Mouse (Mus musculus): ENCODE results near the gene N4bp2l1.

N4bp2l1 gene

GRCm38 (mm10) chr5:150583181-150583580 lies 13.8 kb downstream of the N4bp2l1 start:
- ChIA-PET CTCF (no interaction called here), POLR2A (interaction anchor here in 3 of 4 experiments (0.7 to 1.5 kb wide), 5 partner anchors 11 to 24 kb away, joined by 3 to 4 read pairs (median 4); no protein-coding TSS in a partner anchor)

- POLR2A ChIA-PET, result interaction anchor here in 1 of 4 experiments (1.0 kb wide), 1 partner anchor 84 kb away, joined by 5 read pairs; no protein-coding TSS in a partner anchor
These were observed 15.8 kb downstream of the N4bp2l1 start for GRCm38 (mm10) chr5:150581180-150581579.

GRCm38 (mm10) chr5:150578613-150579171 lies 18.3 kb downstream of the N4bp2l1 start:
- CTCF ChIA-PET, result no interaction called here
- POLR2A ChIA-PET, result interaction anchor here in 1 of 4 experiments (0.9 to 1.6 kb wide), 2 partner anchors 17 to 22 kb away, joined by 3 to 4 read pairs; no protein-coding TSS in a partner anchor

More at GRCm38 (mm10) chr5:150581180-150581579, 15.8 kb downstream of the N4bp2l1 start:
- CTCF ChIA-PET, result no interaction called here

DNA sequence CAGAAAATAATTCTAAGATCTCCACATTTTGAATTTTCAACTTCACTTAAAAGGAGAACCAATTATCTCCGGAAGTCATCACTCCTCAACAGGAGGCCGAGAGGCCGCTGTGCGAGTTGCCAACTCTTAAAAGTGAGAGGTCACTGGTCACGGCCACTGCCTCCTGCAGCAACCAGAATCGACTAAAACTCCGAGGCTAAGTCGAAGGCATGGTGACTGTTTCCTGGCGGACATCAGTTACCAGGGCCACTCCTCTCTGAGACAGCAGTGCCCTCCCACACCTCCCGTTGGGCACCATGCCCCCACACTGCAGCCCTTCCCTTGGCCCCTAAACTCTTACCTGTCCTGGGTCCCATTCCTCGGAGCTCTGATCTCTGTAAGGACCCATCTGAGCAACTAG lies 20.2 kb downstream of the N4bp2l1 start:
- POLR2A ChIA-PET, result interaction anchor here in 2 of 4 experiments (1.0 to 1.7 kb wide), 5 partner anchors 9 to 21 kb away, joined by 3 to 8 read pairs (median 3); no protein-coding TSS in a partner anchor
- CTCF ChIA-PET, result no interaction called here

- CTCF ChIA-PET, result interaction anchor here in 1 of 4 experiments (0.5 kb wide), 1 partner anchor 128 kb away, joined by 3 read pairs; no protein-coding TSS in a partner anchor
- POLR2A ChIA-PET, result interaction anchor here in 1 of 4 experiments (0.8 to 1.3 kb wide), 2 partner anchors 9 to 52 kb away, joined by 4 to 5 read pairs; partner anchors contain the start of gene Brca2
These were observed 22.1 kb downstream of the N4bp2l1 start for GRCm38 (mm10) chr5:150574885-150575284.

GRCm38 (mm10) chr5:150574403-150574802 lies 22.6 kb downstream of the N4bp2l1 start:
- CTCF ChIA-PET, result interaction anchor here in 1 of 4 experiments (0.5 kb wide), 1 partner anchor 129 kb away, joined by 3 read pairs; no protein-coding TSS in a partner anchor
- POLR2A ChIA-PET, result interaction anchor here in 1 of 4 experiments (0.8 to 1.3 kb wide), 2 partner anchors 8 to 51 kb away, joined by 4 to 5 read pairs; partner anchors contain the start of gene Brca2

DNA sequence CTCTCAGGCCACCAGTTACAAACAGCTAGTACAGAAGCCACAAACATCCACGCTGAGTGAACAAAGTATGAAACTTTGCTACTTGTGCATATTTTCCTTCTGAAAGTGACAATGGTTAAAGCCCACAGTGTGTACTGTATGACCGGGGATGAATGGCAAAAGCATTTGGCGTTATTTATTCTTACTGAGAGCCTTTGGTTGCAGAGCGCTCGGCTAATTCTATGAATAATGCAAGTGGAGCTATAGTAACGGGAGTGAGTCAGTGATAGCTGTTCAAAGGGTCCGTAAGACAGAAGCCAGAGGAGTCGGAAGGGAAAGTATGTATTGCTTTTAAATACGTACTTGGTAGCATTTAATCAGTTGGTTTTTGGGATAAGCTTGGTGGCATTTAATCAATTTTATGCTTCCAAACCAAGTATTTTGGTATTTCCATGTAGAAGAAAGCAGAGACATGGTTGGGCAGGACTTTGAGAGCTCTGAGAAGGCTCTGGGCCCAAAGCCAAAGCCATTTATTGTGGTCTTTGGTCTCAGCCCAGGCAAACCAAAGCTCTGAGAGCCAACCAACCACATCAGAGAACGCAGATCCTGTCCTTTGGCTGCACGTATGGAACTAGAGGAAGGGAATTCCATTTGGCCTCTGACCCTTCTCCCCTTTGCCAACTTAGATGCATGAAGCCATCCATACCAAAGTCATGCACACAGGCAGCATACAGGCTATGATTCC lies 26.3 kb downstream of the N4bp2l1 start:
- POLR2A ChIA-PET, result interaction anchor here in 1 of 4 experiments (0.9 to 2.0 kb wide), 2 partner anchors 17 to 48 kb away, joined by 3 to 6 read pairs; partner anchors contain the start of gene Brca2
- CTCF ChIA-PET, result no interaction called here

DNA sequence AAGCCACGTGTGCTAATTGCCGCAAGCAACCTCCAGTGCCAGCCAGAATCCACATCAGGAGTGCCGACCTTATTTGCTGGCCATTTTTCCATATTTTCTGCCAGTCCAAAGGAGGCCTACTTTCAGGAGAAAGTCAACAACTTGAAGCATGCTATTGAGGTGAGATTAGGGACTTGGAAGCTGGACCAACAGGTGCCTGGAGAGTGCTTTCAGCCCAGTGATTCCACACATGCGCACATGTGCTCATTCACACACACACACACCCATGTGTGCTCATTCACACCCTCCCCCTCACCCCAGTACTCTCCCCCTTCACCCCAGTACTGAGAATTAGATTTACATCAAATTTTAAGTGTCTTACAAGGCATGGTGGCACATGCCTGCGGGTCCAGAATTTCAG lies 30.0 kb downstream of the N4bp2l1 start:
- ChIA-PET CTCF (interaction anchor here in 1 of 4 experiments (0.5 kb wide), 1 partner anchor 452 kb away, joined by 4 read pairs; no protein-coding TSS in a partner anchor), POLR2A (interaction anchor here in 1 of 4 experiments (1.2 kb wide), 1 partner anchor 18 kb away, joined by 3 read pairs; no protein-coding TSS in a partner anchor)

GRCm38 (mm10) chr5:150566226-150566625 lies 30.8 kb downstream of the N4bp2l1 start:
- ChIA-PET POLR2A (interaction anchor here in 1 of 4 experiments (1.2 to 1.6 kb wide), 2 partner anchors 9 kb away, joined by 3 to 5 read pairs; no protein-coding TSS in a partner anchor), CTCF (no interaction called here)

GRCm38 (mm10) chr5:150564426-150564825 lies 32.6 kb downstream of the N4bp2l1 start:
- POLR2A ChIA-PET, result interaction anchor here in 2 of 4 experiments (1.0 to 1.9 kb wide), 8 partner anchors 9 to 265 kb away, joined by 3 to 8 read pairs (median 3); partner anchors contain the start of gene Brca2 (in 1 of the 2)

GRCm38 (mm10) chr5:150561783-150562182 lies 35.2 kb downstream of the N4bp2l1 start:
- POLR2A ChIA-PET, result interaction anchor here in 2 of 4 experiments (0.7 to 1.4 kb wide), 4 partner anchors 11 to 39 kb away, joined by 3 read pairs; partner anchors contain the start of gene Brca2 (in 2 of the 2)
- CTCF ChIA-PET, result no interaction called here

More at GRCm38 (mm10) chr5:150564426-150564825, 32.6 kb downstream of the N4bp2l1 start:
- CTCF ChIA-PET, result no interaction called here

- ChIA-PET POLR2A (interaction anchor here in 2 of 4 experiments (0.7 to 1.4 kb wide), 4 partner anchors 10 to 39 kb away, joined by 3 read pairs; partner anchors contain the start of gene Brca2 (in 2 of the 2)), CTCF (interaction anchor here in 1 of 4 experiments (0.7 kb wide), 1 partner anchor 14 kb away, joined by 4 read pairs; no protein-coding TSS in a partner anchor)
These were observed 35.6 kb downstream of the N4bp2l1 start for GRCm38 (mm10) chr5:150561376-150561775.

DNA sequence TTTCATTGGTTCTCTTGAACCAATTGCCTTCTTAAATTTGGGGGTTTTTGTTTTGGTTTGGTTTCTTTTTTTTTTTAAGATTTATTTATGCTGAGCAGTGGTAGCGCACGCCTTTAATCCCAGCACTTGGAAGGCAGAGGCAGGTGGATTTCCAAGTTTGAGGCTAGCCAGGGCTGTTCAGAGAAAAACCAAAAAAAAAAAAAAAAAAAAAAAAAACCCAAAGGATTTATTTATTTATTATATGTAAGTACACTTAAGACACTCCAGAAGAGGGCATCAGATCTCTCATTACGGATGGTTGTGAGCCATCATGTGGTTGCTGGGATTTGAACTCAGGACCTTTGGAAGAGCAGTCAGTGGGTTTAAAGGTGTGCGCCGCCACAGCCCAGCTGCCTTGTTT lies 36.1 kb downstream of the N4bp2l1 start:
- CTCF ChIA-PET, result interaction anchor here in 1 of 4 experiments (0.7 kb wide), 1 partner anchor 15 kb away, joined by 4 read pairs; no protein-coding TSS in a partner anchor
- POLR2A ChIA-PET, result interaction anchor here in 1 of 4 experiments (1.4 kb wide), 1 partner anchor 13 kb away, joined by 3 read pairs; no protein-coding TSS in a partner anchor

- CTCF ChIA-PET, result interaction anchor here in 1 of 4 experiments (0.8 kb wide), 1 partner anchor 12 kb away, joined by 4 read pairs; no protein-coding TSS in a partner anchor
These were observed 37.4 kb downstream of the N4bp2l1 start for GRCm38 (mm10) chr5:150559519-150560103.

GRCm38 (mm10) chr5:150551637-150552036 lies 45.4 kb downstream of the N4bp2l1 start:
- CTCF ChIA-PET, result interaction anchor here in 2 of 4 experiments (1.1 to 1.3 kb wide), 2 partner anchors 11 to 55 kb away, joined by 3 to 4 read pairs; no protein-coding TSS in a partner anchor
- POLR2A ChIA-PET, result interaction anchor here in 2 of 4 experiments (0.9 to 1.1 kb wide), 2 partner anchors 10 to 28 kb away, joined by 3 read pairs; no protein-coding TSS in a partner anchor

More at GRCm38 (mm10) chr5:150559519-150560103, 37.4 kb downstream of the N4bp2l1 start:
- POLR2A ChIA-PET, result interaction anchor here in 3 of 4 experiments (0.5 to 2.7 kb wide), 7 partner anchors 12 to 60 kb away, joined by 3 to 10 read pairs (median 4); partner anchors contain the start of gene Brca2 (in 2 of the 3)

DNA sequence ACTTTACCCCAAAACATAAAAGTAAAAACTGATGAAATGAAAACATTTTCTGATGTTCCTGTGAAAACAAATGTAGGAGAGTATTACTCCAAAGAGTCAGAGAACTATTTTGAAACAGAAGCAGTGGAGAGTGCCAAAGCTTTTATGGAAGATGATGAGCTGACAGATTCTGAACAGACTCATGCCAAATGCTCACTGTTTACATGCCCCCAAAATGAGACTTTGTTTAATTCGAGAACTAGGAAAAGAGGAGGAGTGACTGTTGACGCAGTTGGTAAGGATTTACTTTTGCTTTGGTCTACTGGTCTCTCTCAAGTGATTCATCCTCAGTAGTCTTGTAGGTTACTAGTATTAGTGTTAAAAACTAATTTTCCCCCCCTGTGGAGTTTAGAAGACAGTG lies 53.8 kb downstream of the N4bp2l1 start:
- ChIA-PET POLR2A (interaction anchor here in 1 of 4 experiments (1.6 kb wide), 1 partner anchor 12 kb away, joined by 4 read pairs; no protein-coding TSS in a partner anchor), CTCF (no interaction called here)

DNA sequence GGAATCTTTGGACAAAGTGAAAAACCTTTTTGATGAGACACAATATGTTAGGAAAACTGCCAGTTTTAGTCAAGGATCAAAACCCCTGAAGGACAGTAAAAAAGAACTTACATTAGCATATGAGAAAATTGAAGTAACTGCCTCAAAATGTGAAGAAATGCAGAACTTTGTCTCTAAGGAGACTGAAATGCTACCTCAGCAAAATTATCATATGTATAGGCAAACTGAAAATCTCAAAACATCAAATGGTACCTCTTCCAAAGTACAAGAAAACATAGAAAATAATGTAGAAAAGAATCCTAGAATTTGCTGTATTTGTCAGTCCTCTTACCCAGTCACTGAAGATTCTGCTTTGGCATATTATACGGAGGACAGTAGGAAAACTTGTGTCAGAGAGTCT lies 55.7 kb downstream of the N4bp2l1 start:
- ChIA-PET CTCF (interaction anchor here in 1 of 4 experiments (0.6 kb wide), 1 partner anchor 132 kb away, joined by 3 read pairs; the partner anchor contains the start of gene Pds5b), POLR2A (interaction anchor here in 1 of 4 experiments (1.0 to 5.0 kb wide), 4 partner anchors 9 to 18 kb away, joined by 4 to 27 read pairs (median 5); partner anchors contain the start of gene Brca2)

DNA sequence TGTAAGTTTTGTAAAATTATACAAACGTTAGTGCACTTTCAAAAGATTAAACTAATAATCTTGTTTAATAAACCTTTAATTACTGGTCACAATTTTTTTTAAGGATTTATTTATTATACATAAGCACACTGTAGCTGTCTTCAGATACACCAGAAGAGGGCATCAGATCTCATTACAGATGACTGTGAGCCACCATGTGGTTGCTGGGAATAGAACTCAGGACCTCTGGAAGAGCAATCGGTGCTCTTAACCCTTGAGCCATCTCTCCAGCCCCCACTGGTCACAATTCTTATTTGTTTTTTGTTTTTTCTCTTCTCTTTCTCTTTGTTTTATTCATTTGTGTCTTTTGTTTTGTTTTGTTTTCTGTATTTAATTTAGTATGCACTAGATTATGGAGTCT lies 71.7 kb downstream of the N4bp2l1 start:
- ChIA-PET CTCF (no interaction called here), POLR2A (interaction anchor here in 1 of 4 experiments (1.1 kb wide), 1 partner anchor 9 kb away, joined by 3 read pairs; no protein-coding TSS in a partner anchor)

Data from embryonic stem cell, embryonic (primary cell).